Mouse (Mus musculus): ENCODE measurements around the gene Cntnap2.

Gene Cntnap2

DNA sequence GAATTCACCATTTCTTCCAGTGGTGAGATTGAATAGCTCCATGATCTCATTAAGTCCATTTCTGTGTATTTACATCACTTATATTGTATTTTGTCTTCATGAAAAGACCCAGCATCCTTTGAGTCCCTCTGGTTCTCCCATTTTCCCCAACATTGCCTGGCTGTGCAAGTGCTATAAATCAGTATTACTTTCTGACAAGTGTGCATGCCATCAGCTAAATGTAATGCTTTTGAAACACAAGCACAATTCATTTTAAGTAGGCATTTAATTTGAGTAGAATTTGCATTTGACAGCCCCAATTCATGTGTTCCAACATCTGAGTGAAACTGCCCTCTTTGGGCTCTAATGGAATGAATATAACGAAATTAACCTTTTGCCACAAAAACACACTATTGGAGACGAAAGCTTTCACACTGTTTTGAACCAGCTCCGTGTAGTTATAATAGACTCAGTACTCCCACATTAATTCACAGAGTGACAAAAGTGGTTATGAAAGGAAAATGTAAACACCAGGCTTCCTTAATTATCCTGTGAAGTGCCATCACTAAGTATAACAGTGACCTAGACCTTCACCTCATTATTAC lies 812.3 kb downstream of the Cntnap2 start:
- no peak for ATAC-seq (ENCODE audit: insufficient number of reproducible peaks, low FRiP score, low TSS enrichment)

DNA sequence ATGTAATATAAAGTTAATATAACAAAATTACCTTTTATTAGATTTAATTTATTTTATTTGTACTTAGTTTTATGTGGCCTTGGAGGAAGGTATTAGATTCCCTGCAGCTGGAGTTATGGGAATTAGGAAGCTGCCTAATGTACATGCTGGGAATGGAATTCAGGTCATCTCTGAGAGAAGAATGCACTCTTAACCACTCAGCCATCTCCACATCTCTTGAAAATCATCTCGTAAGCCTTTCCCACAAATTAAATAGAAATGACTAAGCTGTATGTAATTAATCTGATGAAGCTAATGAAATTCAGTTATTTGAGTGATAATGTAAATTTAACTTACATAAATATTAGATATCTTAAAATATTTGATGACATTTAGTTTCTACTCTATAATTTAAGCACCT lies 826.3 kb downstream of the Cntnap2 start:
- ATAC-seq (ENCODE audit: insufficient number of reproducible peaks, low FRiP score, low TSS enrichment) = no peak

DNA sequence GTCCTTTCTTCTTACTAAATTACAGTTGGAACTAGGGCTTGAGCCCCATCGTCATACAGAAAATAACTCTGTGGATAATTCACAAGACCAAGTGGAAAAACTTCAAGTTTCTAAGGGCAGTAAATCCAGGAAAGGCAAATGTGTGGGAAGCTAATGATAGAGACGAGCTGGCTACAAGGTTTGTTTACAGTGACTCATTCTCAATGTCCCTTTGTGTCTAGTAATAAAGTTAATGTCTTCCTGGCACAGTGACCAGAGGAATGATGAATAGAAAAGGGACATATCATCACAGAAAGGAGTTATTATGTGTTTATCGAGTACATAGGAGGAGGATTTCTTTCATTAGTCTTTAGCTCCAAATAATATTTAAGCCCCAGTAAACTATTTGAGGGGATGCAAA lies 828.7 kb downstream of the Cntnap2 start:
- no peak for ATAC-seq (ENCODE audit: insufficient number of reproducible peaks, low FRiP score, low TSS enrichment)

DNA sequence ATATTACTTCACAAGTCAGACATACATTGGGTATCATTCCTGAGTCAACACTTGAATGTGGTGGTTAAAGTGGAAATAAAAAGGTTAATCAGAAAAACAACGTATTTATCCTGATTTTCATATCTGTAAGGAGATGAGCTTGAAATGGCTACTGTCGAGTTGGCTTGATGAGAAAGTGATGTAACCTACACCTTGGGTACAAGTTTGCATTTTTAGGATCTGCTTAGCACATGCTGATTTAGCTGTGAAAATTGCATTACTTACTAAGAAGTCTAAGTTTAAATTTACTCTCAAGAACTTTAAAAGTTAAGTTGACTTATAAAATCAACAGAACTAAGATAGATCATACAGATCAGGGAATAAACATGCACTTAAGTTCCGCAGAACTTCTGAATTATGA lies 879.1 kb downstream of the Cntnap2 start:
- ATAC-seq (ENCODE audit: insufficient number of reproducible peaks, low FRiP score, low TSS enrichment) = no peak

DNA sequence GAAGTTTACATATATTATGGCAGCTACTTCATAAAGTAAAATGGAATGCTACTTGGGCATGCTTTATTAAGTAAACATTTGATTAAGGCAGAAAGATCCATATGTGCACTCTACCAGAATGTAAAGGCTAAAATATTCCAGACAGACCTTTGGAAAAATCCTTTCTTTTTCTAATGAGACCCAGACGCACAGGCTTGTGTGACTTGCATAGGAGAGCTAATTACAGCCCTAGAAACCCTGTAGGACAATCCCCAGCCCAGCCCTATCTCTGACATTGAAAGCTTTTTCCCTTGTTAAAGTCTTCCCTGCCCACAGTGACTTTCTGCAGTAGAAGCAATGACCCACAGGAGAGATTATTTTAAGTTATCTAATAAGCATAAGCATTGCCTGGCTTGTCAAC lies 879.6 kb downstream of the Cntnap2 start:
- ATAC-seq (ENCODE audit: insufficient number of reproducible peaks, low FRiP score, low TSS enrichment) = no peak

DNA sequence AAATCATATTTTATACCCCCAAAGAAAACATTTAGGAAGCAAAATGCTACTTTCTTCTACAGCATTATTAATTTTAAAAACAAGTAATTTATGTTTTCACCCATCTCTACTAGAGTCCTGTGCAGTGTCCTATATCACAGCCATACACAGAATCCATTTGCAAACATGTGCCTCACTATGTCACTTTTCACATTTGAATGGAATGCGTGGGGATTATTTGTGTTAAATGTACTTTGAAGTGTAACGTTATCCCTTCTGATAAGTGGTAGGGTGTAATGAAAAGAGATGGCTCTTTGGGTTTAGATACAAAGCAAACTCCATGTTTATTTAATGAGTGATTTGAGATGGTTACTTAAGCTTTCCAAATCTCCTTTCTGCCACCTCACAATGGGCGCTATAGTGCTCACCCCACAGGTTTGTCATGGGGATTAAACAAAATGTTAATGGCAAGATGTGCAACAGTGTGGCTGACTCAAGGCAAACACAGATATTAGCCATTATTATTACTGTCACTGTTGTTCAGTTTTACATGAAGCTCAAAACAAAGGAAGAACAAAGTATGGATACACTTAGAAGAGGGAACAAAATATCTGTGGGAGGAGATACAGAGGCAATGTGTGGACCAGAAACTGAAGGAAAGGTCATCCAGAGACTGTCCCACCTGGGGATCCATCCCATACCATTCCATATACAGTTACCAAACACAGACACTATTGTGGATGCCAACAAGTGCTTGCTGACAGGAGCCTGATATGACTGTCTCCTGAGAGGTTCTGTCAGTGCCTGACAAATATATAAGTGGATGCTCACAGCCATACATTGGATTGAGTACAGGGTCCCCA lies 886.2 kb downstream of the Cntnap2 start:
- no peak for ATAC-seq (ENCODE audit: insufficient number of reproducible peaks, low FRiP score, low TSS enrichment)

DNA sequence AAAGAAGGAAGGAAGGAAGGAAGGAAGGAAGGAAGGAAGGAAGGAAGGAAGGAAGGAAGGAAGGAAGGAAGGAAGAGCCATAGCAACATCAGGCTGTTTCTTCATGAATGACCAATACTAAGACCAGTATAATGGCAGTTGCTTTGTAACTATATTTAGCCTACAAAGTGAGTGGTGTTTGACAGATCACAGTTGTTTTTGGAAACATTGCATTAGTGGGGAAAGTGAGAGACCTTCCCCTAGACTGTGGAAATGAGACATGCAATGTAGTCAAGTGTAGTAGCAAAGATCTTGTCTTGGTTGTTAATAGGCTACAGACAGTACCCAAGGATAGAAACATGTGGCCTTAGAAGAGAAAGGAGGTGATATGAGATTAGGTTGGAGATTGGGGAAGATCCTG lies 895.6 kb downstream of the Cntnap2 start:
- ATAC-seq (ENCODE audit: insufficient number of reproducible peaks, low FRiP score, low TSS enrichment) = no peak

DNA sequence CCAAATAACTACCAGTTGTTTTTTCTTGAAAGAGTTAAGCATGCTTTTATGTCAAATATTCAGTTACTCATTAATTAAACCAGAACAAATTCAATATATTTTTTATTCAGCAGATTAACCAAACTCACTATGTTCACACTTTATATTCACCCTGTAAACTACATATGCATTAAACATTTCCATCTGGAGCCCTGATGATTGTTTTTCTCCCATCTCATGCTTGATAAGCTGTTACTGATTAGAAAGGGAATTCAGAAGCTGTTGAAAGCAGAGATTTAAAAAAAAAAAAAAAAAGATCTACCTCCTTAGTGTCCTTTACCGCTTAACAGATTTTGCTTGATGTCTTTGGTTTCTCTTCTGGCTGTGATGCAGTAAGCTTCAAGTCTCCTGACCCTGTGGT lies 905.3 kb downstream of the Cntnap2 start:
- ATAC-seq (ENCODE audit: insufficient number of reproducible peaks, low FRiP score, low TSS enrichment) = no peak

DNA sequence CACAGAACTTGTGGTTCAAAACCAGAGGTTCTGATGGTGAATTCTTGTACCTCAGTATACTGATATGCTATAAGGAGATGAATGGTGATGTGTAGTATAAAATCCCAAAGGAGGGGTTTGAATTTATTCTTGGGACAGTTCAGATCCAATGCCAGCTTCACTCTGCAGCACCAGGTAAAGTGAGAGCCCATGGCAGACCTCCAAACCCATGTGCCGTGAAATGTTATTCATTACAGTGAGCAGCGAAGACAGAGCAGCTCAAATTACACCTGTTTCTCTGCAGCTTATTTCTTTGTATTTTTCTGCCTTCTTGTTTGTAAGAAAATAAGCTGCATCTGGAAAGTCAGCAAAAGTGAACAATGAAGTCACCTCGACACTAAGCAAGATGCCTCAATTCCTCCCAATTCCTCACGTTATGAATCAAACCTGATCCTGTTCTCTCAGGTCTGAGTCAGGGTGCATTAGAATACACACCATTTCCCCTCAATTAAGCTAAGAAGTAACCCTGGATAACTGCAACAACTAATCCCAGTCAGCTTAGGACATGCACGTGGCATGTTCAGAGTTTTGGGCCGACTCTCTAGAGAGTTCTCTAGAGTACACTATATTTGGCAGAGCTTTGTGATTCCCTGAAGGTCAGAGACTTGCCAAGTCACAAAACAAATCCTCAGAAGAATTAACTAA lies 915.5 kb downstream of the Cntnap2 start:
- ATAC-seq (ENCODE audit: insufficient number of reproducible peaks, low FRiP score, low TSS enrichment) = no peak

DNA sequence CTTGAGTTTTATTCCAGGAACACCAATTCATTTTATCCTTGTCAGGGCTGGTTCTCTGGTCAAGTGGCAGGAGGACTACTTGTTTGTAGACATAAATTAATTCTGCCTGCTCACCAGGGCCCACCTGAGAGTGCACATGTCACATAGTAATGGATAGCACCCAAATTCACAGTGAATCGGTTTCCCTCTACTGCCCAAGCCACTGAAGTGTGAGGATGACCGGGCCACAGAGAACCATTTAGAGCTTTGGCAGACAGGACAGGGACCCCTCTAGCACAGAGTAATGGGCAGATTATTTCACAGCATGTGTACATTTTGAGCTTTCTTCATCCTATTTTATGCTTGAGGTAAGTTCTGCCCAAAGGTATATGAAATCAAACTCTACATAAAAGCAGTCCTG lies 920.0 kb downstream of the Cntnap2 start:
- no peak for ATAC-seq (ENCODE audit: insufficient number of reproducible peaks, low FRiP score, low TSS enrichment)

DNA sequence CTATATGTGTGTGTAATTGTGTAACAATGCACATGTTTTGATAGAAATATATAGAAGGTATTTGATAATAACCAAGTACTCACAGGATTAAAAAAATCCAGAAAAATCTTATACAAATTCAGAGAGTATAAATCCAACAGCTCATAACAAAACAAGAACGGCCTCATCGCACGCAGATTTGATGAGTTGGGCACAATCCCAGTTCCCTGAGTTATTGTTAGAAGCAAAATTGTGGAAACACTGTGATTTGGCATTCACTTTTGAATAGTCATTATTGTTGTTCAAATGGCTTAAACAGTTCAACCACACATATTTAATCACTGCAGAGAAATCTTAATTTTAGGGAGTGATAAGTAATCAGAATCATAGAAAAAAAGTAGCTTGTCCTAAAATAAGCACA lies 928.9 kb downstream of the Cntnap2 start:
- no peak for ATAC-seq (ENCODE audit: insufficient number of reproducible peaks, low FRiP score, low TSS enrichment)

DNA sequence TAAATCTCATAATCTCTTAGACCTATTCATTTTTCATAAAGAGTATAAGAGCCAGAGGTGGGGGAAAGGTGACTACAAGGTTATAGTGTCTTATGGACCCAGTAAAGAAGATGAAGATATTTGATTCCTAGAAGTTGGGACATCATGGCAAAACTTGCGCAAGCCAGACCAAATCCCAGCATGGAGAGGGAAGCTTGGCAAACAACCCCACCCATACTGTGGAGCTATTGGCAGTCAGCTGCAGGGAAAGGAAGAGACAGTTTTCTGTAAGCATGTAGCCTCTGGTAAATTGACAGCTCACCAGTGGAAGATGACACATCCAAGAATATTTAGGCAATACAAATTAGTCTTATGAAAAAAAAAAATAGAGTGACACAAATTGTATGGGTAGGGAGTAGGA lies 931.9 kb downstream of the Cntnap2 start:
- no peak for ATAC-seq (ENCODE audit: insufficient number of reproducible peaks, low FRiP score, low TSS enrichment)

DNA sequence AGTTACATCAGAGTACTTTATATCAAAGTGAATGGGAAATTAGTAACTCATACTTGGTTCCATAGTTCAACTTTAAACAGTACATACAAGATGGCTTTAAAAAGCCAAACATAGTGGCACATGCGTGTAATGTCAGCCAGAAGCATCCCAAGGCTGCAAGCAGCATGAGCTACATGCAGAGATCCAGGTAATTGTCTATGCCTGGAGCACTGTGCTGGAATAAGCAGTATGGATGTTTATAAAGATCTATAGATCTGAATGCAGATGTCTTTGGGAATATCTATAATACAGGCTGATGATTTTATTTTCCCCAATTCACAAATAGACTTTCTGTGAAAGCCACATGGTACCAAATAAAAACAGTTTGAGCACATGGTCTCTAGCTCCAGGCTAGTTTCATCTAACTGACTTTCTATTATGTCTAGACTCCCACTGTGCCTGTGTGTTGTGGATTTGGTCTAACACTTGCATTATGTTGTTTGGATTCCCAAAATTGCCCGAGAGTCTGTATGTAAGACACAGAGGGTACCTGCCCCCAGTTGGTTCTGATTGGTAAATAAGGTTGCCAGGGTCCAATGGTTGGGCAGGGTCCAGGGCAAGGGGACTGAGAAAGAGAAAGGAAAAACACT lies 963.5 kb downstream of the Cntnap2 start:
- ATAC-seq (ENCODE audit: insufficient number of reproducible peaks, low FRiP score, low TSS enrichment) = no peak

DNA sequence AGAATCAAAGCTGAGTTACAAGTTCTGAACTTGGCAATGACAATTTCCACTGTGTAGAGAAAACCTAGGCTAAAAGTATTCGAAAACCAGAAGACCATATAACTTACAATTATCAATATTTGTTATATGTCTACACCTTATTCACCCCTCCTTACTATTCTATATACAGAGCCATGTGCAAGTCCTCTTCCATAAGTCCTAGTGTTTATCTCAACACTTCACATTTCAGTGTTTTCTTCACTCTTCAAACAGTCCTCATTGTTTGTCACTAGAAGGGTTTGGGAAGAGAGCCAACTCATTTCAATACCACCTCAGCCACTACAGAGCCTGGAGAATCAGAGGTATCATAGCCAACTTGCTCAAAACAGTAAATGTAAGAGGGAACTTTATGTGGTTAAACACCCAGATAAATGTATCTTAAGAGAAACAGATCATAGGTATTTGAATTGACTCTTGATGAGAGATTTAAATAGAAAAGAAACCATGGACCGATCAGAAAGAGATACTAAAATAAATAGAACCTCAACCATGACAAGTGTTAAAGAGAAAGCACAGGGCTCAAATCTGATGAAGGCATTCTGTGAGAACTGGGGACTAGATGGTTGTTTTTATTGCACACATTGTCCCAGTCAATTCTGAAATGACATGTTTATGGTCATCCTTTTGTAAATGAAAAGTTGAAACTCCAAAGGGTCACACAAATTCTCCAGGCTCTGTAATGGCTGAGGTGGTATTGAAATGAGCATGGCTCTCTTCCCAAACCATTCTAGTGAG lies 972.9 kb downstream of the Cntnap2 start:
- no peak for ATAC-seq (ENCODE audit: insufficient number of reproducible peaks, low FRiP score, low TSS enrichment)

DNA sequence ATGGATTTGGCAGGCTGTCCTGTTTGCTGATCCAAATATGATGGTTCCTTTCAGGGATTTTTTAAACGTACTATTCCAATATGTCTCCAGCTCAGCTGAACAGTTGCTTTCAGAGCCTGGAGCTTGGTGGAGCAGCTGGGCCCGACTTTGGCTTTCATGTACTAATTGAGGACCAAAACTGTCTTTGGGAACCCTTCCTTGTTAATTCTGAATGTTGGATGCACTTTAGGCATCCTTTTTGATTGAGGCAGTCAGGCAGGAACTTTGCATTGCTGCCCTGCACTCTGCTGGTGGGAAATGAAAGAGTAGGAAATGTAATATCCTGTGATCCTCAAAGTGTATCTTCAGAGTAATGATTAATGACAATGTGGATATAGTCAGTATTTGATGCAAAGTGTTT lies 974.0 kb downstream of the Cntnap2 start:
- no peak for ATAC-seq (ENCODE audit: insufficient number of reproducible peaks, low FRiP score, low TSS enrichment)

DNA sequence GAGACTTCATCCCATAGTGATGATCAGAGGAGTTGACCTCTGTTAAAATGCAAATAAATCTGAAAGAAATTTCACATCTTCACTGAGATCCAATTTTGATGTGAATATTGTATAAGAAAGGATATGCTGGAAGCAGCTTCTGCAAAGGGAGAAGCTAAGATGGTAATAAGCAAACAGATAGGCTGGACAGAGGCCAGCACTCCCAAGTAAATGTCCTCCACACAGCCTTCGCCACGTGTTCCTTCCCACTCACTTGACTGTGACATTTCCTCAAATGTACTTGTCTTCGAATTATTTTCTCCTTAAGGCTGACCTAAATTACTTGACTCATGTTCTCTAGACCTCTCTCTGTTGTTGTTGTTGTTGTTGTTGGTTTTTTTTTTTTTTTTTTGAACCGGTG lies 981.5 kb downstream of the Cntnap2 start:
- ATAC-seq (ENCODE audit: insufficient number of reproducible peaks, low FRiP score, low TSS enrichment) = no peak

DNA sequence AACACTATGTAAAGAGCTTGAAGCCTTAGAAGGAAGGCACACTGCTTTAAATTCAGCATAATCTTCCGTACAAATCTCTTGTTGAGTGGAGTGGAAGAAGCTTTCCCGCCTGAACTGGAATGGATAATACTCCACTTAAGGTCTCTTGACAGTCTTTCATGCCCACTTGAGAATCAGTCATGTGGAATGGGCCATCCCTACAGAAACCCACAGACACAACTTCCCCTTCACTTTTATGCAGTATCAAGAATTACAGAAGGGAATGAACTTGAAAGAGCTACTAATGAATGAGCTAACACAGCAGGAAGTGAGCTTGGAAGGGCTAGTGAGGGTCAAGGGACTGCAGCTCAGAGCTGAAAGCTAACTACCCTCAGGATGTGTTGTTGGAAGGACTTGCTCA lies 1021.1 kb downstream of the Cntnap2 start:
- ATAC-seq (ENCODE audit: insufficient number of reproducible peaks, low FRiP score, low TSS enrichment) = no peak

DNA sequence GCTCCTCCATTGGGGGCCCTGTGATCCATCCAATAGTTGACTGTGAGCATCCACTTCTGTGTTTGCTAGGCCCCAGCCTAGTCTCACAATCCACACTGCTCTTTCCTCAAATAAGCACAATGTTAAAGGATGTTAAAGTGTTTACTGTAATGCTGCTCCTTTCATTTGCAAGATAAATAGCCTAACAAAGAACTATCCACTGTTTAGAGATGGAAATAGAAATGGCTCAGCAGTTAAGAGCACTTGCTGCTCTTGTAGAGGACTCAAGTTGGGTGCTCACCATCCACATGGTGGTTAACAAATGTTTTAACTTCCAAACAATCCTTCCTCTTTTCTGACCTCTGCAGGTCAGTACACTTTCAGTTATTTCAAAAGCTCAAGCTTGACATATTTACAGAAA lies 1022.3 kb downstream of the Cntnap2 start:
- ATAC-seq (ENCODE audit: insufficient number of reproducible peaks, low FRiP score, low TSS enrichment) = no peak

DNA sequence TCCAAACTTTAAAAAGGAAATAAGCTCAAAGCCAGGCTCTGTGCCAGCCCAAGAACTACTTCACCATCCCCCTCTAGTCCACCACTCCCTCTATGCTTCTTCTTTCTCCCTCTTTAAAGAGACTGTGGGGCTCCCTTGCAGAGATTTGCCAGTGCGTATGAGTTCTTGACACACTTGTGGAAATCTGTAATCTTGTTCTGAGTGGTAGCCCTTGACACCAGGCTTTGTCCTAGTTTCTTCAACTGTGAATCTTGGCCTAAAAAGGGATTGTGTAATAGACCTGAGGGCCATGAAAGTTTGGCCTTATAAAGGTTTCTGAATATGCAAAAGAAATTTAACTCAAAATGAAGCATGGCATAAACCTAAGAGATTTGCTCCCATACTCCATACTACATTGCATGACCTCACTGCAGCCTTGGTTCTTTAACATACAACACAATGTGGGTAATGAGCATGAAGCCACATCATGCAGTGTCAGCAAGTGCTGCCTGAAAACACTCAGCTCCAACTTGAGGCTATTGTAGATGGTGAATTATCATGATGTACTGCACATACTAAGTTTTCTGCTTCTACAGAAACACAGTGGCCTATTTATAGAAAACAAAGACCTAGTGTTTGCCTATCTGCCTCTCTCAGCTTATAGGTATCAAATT lies 1084.2 kb downstream of the Cntnap2 start:
- no peak for ATAC-seq (ENCODE audit: insufficient number of reproducible peaks, low FRiP score, low TSS enrichment)

DNA sequence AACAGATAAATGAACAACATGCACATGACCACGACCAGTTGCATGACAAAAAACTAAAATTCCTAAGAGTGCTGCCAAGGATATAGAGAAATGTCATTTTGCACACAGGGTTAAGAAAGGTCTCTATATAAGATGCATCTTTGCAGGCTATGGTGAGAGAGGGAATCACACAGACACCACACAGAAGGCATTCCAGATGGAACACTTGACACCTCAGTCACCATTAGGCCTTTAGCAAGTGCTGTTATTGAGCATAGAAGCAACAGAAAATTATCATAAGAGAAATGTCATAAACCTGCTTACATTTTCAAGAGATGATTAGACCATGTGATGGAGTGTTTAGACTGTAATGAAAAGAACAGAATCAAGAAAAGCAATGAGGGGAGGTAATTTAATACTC lies 1107.7 kb downstream of the Cntnap2 start:
- no peak for ATAC-seq (ENCODE audit: insufficient number of reproducible peaks, low FRiP score, low TSS enrichment)
